Mouse (Mus musculus) hindbrain, embryonic 10.5 days (tissue): ENCODE measurements around the gene 2310002L09Rik. TPM values are rescaled to one million over a fixed set of nuclear protein-coding genes. Genes with fewer than 3 reads are reported as not detected.
"Not testable (repeated sequence)": the region's sequence is repeated elsewhere in the genome, so short reads cannot be mapped to it uniquely, and the experiment has no call there.

Experiments used
- DNase-seq: peaks from one replicate; pipeline ENCODE4 v3.0.0-alpha.2; 2017; ENCODE audit warnings: low spot score
- H3K27ac ChIP-seq: fragments of 300-500 bp; sonication (generic); 2 replicates; pipeline ENCODE4 v1.5.1; 2016; ENCODE audit warnings: mild to moderate bottlenecking, moderate library complexity
- H3K27me3 ChIP-seq: fragments of 300-500 bp; sonication (generic); 2 replicates; pipeline ENCODE4 v1.6.1; 2016; ENCODE audit warnings: mild to moderate bottlenecking; ENCODE audit not compliant: poor library complexity, insufficient read depth, severe bottlenecking
- H3K36me3 ChIP-seq: fragments of 300-500 bp; sonication (generic); 2 replicates; pipeline ENCODE4 v1.6.1; 2016; ENCODE audit warnings: mild to moderate bottlenecking, moderate library complexity
- H3K4me1 ChIP-seq: fragments of 300-500 bp; sonication (generic); replicated peaks from 2 replicates; pipeline ENCODE4 v1.6.1; 2016; ENCODE audit warnings: mild to moderate bottlenecking
- H3K4me3 ChIP-seq: fragments of 300-500 bp; sonication (generic); 2 replicates; pipeline ENCODE4 v1.5.1; 2016; ENCODE audit warnings: mild to moderate bottlenecking, moderate library complexity
- H3K9me3 ChIP-seq: fragments of 300-500 bp; sonication (generic); 2 replicates; pipeline ENCODE4 v1.6.1; 2016; ENCODE audit warnings: mild to moderate bottlenecking, moderate library complexity
- WGBS: fragments of 180-500 bp; shearing (Covaris S2); methylation state at CpG from one replicate; pipeline ENCODE4 v1.1.7; 2016; 5-methylcytosine and 5-hydroxymethylcytosine counted together
- polyA plus RNA-seq: library from polyadenylated mRNA; unstranded; fragments of >200 nt; fragmentation: Nextera tagmentation; extraction: Ambion mirVana; gene quantifications from 2 replicates; pipeline ENCODE4 v1.2.1, GENCODE M21; 2016

2310002L09Rik gene
- polyA plus RNA-seq, result 0.32 TPM in 1 of 2 replicates, not detected in the other

GRCm38 (mm10) chr4:73950375-73950896 is at the start of gene 2310002L09Rik:
Gene 2310002L09Rik, minus strand, starts transcription at chr4:73950846.
- Histone ChIP-seq H3K36me3 (no peaks in the 10 kb centered on the region), H3K4me3 (no peak within 1 kb of the TSS), H3K27ac (no peak within 1 kb of the TSS), H3K27me3 (no peaks in the 10 kb centered on the region), H3K4me1 (no peaks in the 10 kb centered on the region), H3K9me3 (no peaks in the 10 kb centered on the region)
- 77% methylated on average over 8 of the region's 8 CpGs for WGBS
- DNase-seq, result no peak

- Histone ChIP-seq H3K36me3 (no peaks in the 10 kb centered on the region), H3K9me3 (no peaks in the 10 kb centered on the region), H3K27me3 (no peaks in the 10 kb centered on the region), H3K4me3 (no peak overlapping the region), H3K4me1 (no peaks in the 10 kb centered on the region), H3K27ac (no peak overlapping the region)
- no peak for DNase-seq
- WGBS, result 85% methylated on average over 3 of the region's 3 CpGs
Observed at GRCm38 (mm10) chr4:73980454-73980853, 29.8 kb upstream of the 2310002L09Rik start.

- H3K4me1 ChIP-seq, H3K4me3 ChIP-seq, H3K36me3 ChIP-seq, H3K27me3 ChIP-seq, H3K9me3 ChIP-seq, DNase-seq, H3K27ac ChIP-seq: not testable (repeated sequence)
- 82% methylated on average over 6 of the region's 6 CpGs for WGBS
Observed at GRCm38 (mm10) chr4:73920660-73921059, 30.0 kb downstream of the 2310002L09Rik start, which contains the start of gene Gm11756. Gene Gm11756, minus strand, starts transcription at chr4:73920760.

- no CpG with 5 or more reads among the region's 4 CpGs for WGBS
- not testable (repeated sequence) for H3K36me3 ChIP-seq, H3K4me3 ChIP-seq, H3K4me1 ChIP-seq, H3K9me3 ChIP-seq, H3K27ac ChIP-seq, H3K27me3 ChIP-seq, DNase-seq
Observed at GRCm38 (mm10) chr4:73905853-73906252, 44.8 kb downstream of the 2310002L09Rik start, which contains the start of gene Gm13871. Gene Gm13871, minus strand, starts transcription at chr4:73905953.

- DNase-seq, H3K27ac ChIP-seq, H3K27me3 ChIP-seq, H3K4me1 ChIP-seq, H3K9me3 ChIP-seq, H3K36me3 ChIP-seq, H3K4me3 ChIP-seq: not testable (repeated sequence)
- WGBS, result no CpG with 5 or more reads among the region's 4 CpGs
Observed at GRCm38 (mm10) chr4:73891012-73891411, 59.6 kb downstream of the 2310002L09Rik start, which contains the start of gene Gm11757. Gene Gm11757, minus strand, starts transcription at chr4:73891112.

Other genes with a start within 250 kb of the 2310002L09Rik start
- gene Rasef, start 159.9 kb downstream of the 2310002L09Rik start, polyA plus RNA-seq, result 1.0 and 1.7 TPM in 2 replicates
- gene Gm11758, start 74.6 kb downstream of the 2310002L09Rik start, polyA plus RNA-seq, result not detected in 2 replicates
- gene Gm11757, start 59.7 kb downstream of the 2310002L09Rik start, polyA plus RNA-seq, result not detected in 2 replicates
- not detected in 2 replicates for gene Gm13871, start 44.9 kb downstream of the 2310002L09Rik start, polyA plus RNA-seq
- gene Gm11756, start 30.1 kb downstream of the 2310002L09Rik start, polyA plus RNA-seq, result not detected in 2 replicates
- gene Frmd3, start 62.6 kb upstream of the 2310002L09Rik start, polyA plus RNA-seq, result 2.2 and 2.6 TPM in 2 replicates